Mouse (Mus musculus) cerebellum, adult 11 months (tissue): Measurements from ENCODE around the gene Ttc21a.
A peak's percentile ranks its signal among the peaks of the same experiment; 100 is the strongest.

ENCODE experiments used
- DNase-seq: peaks from one replicate; pipeline ENCODE4 v3.0.0; 2022

Gene Ttc21a

GRCm38 (mm10) chr9:119937005-119937773 lies at the start of gene Ttc21a, which contains the start of gene Gorasp1:
TSS of gene Ttc21a (plus strand) at chr9:119937606.
TSS of gene Gorasp1 (minus strand) at chr9:119937565.
- peak; percentile 89 for DNase-seq

- DNase-seq = no peak
These were observed 48.6 kb upstream of the Ttc21a start for GRCm38 (mm10) chr9:119888843-119889246.

GRCm38 (mm10) chr9:119889446-119889845 lies 48.0 kb upstream of the Ttc21a start:
- DNase-seq = no peak

GRCm38 (mm10) chr9:119890692-119891091 lies 46.7 kb upstream of the Ttc21a start:
- DNase-seq = no peak

- no peak for DNase-seq
These were observed 43.5 kb upstream of the Ttc21a start for GRCm38 (mm10) chr9:119893881-119894280.

- peak; percentile 95 for DNase-seq
These were observed 42.9 kb upstream of the Ttc21a start, which contains the start of gene Wdr48 for GRCm38 (mm10) chr9:119894339-119895009. TSS of gene Wdr48 (plus strand) at chr9:119894878.

GRCm38 (mm10) chr9:119895040-119895721 lies 42.2 kb upstream of the Ttc21a start:
- no peak for DNase-seq

- DNase-seq = no peak
These were observed 38.0 kb upstream of the Ttc21a start for GRCm38 (mm10) chr9:119899446-119899845.

- DNase-seq = no peak
These were observed 34.8 kb upstream of the Ttc21a start for GRCm38 (mm10) chr9:119902410-119903151.

- no peak for DNase-seq
These were observed 28.7 kb upstream of the Ttc21a start for GRCm38 (mm10) chr9:119908708-119909107.

GRCm38 (mm10) chr9:119909931-119910330 lies 27.5 kb upstream of the Ttc21a start:
- no peak for DNase-seq

GRCm38 (mm10) chr9:119913087-119913838 lies 24.1 kb upstream of the Ttc21a start:
- no peak for DNase-seq

- no peak for DNase-seq
These were observed 17.5 kb upstream of the Ttc21a start for GRCm38 (mm10) chr9:119919858-119920257.

- no peak for DNase-seq
These were observed 13.9 kb upstream of the Ttc21a start for GRCm38 (mm10) chr9:119923462-119923861.

- DNase-seq = no peak
These were observed 12.2 kb upstream of the Ttc21a start for GRCm38 (mm10) chr9:119925120-119925657.

- DNase-seq = no peak
These were observed 11.7 kb upstream of the Ttc21a start for GRCm38 (mm10) chr9:119925729-119926128.

- DNase-seq = no peak
These were observed 10.9 kb upstream of the Ttc21a start for GRCm38 (mm10) chr9:119926497-119926896.

GRCm38 (mm10) chr9:119932358-119932757 lies 5.0 kb upstream of the Ttc21a start:
- no peak for DNase-seq

- no peak for DNase-seq
These were observed 3.7 kb upstream of the Ttc21a start for GRCm38 (mm10) chr9:119933675-119934074.

- DNase-seq = no peak
These were observed 1.1 kb downstream of the Ttc21a start for GRCm38 (mm10) chr9:119938496-119938895.

GRCm38 (mm10) chr9:119939646-119940045 lies 2.2 kb downstream of the Ttc21a start:
- DNase-seq = no peak

GRCm38 (mm10) chr9:119941407-119941806 lies 4.0 kb downstream of the Ttc21a start:
- no peak for DNase-seq
